Mouse (Mus musculus) left cerebral cortex, adult 11 months (tissue): Measurements from ENCODE around the gene Tas2r144.

Experiments used
- DNase-seq: peaks from one replicate; pipeline ENCODE4 v3.0.0; 2022; ENCODE audit warnings: low spot score

The Tas2r144 gene

GRCm38 (mm10) chr6:42215028-42215427, at the start of gene Tas2r144:
Gene Tas2r144 (plus strand): TSS chr6:42215328.
- DNase-seq = no peak

DNA sequence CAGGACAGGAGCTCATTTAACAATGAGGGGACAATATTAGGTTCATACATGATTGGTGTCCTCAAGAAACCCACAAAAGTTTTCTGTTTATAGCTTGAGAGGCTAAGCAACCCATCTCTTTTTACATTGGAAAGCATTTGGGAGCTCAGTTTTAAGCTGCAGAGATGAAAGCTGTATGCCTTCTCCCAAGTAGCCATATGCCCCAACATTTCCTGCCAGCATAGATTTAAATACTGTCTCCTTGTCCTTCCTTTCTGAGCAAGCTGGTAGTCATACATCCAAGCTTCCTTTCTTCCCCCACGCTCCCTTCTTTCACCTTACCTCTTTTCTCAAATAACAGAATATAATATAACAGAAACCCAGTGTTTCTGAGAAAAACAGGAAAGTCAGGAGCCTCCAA, 32.7 kb upstream of the Tas2r144 start:
- DNase-seq = peak; percentile 45

- DNase-seq = no peak
These were observed 28.9 kb upstream of the Tas2r144 start for GRCm38 (mm10) chr6:42186230-42186629.

- DNase-seq = peak; percentile 61
These were observed 17.4 kb upstream of the Tas2r144 start for GRCm38 (mm10) chr6:42197710-42198109.

DNA sequence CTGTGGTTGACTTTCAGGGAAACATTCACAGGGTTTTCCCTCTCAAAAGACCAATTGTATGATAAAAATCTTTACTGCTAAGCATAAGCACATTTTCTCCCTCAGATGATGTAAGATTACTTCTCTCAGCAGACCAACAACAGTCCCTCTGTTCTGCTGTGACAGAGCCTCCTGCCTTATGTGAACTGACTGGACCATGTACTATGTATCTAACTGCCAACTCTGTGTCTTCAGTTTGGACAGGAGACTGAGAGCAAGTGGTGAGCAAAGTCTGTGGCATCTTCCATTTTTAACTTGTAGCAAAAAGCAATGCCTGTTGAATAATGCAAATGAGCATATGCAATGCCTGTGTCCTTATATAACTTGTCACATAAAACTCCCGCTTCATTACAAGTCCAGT, 15.6 kb upstream of the Tas2r144 start:
- DNase-seq = no peak

DNA sequence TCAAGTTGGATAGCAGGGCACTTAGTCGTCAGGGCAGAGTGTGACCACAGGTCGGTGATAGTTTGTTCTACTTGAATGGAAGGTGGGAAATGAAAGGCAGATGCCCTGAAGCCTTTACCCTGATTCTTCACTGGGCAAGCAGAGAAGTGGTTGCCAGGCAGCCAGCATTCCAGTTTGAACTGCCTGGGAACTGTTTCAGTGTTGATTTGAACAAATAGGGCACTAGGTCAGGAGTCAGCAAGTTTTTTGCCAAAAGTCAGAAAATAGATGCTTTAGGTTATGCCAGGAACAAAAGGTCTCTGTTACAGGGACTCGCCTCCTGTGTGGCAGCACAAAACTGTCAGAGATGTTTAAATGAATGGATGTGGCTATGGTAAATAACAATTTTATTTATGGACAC, 7.2 kb downstream of the Tas2r144 start:
- DNase-seq = no peak

DNA sequence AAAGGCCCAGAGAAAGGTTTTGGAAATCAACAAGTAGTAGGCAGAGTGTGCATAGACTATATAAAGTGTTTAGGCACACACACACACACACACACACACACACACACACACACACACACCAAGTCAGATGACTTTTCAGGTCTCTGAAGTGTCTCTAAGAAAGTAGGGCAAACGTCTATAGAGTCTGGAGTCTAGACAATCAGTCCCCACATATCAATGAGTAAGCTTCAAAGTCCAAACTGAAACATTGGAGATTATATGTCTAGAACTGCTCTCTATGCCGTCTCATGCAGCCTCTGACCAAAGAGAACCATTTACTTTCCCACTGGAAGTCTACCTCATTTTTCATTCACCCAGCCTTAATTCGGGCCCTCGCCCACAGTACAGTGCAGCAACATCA, 9.9 kb downstream of the Tas2r144 start:
- DNase-seq = no peak

GRCm38 (mm10) chr6:42227240-42228101, 12.3 kb downstream of the Tas2r144 start:
- DNase-seq = no peak

DNA sequence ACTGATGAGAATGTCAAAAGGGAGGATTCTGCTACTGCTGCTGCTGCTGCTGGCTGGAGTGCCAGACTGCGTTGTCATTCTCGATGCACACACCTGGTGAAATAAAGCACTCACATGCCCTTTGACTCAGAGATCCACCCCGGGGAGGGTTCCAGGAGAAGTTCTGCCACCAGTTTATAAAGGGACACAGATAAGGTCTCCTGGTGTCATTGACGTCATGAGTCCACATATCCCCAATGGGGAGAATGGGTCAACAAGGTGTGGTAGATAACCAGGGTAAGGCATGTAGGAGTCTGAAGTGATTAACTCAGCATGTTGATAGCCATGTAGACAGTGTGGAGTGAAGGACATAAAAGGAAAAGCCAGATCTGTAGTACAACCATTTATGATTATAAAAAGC, 14.5 kb downstream of the Tas2r144 start:
- DNase-seq = no peak

GRCm38 (mm10) chr6:42231191-42231590, 16.1 kb downstream of the Tas2r144 start:
- DNase-seq = peak; percentile 32

DNA sequence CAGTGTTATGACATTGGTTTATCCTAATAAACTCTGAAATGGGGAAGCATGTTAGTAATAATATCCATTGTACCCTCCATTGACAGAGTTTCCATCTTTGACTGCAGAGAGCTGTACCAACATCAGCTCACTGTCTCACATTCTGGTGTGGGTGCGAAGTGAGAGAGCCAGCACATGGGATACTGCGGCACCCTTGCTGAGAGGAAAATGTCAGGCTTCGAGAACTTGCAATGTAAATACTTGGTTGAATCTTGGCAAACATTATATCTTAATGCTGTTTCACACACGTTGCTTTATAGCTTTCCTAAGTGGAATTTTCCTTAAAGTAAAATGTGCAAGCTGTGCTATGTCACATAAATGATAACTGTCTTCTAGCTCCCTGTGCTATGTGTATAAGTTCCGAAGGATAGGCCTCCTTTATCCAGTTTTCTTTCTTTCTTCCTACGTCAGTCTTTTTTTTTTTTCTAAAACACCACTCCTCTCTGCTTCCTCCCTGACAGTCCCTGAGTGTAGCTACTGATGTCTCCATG, 22.2 kb downstream of the Tas2r144 start:
- DNase-seq = no peak

GRCm38 (mm10) chr6:42241311-42242045, 26.4 kb downstream of the Tas2r144 start:
- no peak for DNase-seq

DNA sequence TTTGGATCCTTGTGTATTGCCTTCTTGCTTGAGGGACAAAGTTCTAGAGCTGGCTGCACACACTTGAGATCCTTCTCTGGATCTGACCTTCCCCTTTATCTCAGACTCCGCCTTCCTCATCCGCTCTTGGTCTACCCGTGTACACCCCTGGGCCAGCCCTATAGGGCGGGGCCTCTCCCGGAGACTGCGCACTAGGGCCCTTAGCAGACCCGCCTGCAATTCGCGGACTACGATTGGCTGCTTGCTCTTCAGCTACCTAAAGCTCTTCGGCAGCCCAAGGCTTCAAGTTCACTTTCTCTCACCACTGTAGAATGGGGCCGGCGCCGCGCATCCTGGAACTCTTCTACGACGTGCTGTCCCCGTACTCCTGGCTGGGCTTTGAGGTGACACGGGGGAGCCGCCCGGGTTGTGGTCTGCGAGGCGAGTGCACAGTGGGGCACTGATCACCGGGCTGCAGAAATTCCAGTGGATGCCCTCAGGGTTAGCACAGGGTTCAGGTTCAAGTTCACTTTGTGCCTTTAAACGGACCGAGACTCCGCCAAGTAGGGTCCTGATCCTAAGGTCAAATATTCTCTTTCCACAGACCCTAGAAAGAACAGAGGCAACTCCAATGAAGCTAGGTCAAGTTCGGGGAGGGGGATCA, 30.7 kb downstream of the Tas2r144 start, which contains the start of gene Gstk1:
TSS of gene Gstk1 (plus strand) at position 225 of the 643 bp plus-strand sequence.
- peak; percentile 57 for DNase-seq

- no peak for DNase-seq
These were observed 32.0 kb downstream of the Tas2r144 start for GRCm38 (mm10) chr6:42247173-42247572.

DNA sequence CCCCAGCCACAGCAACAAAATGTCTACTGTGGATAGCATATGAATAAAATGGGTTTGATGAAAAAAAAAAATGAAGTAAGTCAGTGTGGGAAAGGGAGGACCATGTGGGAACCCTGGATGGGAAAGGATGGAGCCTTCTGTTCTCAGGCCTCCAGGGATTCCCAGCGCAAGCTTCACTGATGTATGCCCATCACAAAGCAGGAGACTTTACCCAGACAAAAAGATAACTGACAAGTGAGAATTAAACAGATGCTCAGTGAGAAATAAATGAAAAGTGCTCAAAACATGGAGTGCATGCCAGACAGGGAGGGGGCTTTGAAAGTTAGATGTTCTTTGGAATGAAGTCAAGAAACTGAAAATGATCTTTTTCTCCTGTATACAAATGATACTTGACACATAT, 32.9 kb downstream of the Tas2r144 start:
- DNase-seq = no peak

GRCm38 (mm10) chr6:42251791-42252190, 36.7 kb downstream of the Tas2r144 start:
- no peak for DNase-seq

- DNase-seq = no peak
These were observed 38.0 kb downstream of the Tas2r144 start for GRCm38 (mm10) chr6:42253103-42253502.

GRCm38 (mm10) chr6:42257303-42257863, 42.3 kb downstream of the Tas2r144 start:
- DNase-seq = no peak

- no peak for DNase-seq
These were observed 45.3 kb downstream of the Tas2r144 start for GRCm38 (mm10) chr6:42260430-42260829.

GRCm38 (mm10) chr6:42261524-42262170, 46.5 kb downstream of the Tas2r144 start, which contains the start of gene Tmem139:
Gene Tmem139 (plus strand): TSS chr6:42261970.
- no peak for DNase-seq

DNA sequence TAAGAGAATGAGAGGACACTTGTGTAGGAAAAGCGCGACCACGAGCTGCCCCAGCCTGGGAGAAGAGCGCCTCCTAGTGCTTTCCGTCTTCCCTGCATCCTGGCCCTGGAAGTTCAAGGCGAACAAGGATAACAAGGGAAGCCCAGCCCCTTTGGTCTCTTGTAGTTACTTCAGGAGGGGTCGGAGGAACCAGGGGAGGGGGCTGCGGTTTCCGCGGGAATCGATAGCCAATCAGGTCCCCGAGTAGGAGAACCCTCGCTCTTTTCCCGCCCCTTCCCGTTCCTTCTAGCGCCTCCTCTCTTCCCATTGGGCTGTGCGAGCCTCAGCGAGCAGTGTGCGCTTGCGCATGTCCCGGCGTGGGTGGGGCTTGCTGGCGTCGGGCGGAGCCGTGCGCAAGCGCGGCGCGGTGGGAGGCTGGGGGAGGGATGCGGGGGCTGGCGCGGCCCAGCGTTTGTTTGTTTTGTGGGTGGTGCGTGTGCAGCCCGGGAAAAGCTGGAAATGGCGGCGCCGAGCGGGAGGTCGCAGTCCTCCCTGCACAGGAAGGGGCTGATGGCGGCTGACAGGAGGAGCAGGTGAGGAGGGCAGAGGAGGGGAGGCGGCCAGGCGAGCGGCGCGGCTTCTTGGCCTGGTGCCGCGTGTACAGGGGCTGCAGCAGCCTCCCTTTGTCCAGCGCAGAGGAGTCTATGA, 49.6 kb downstream of the Tas2r144 start, which contains the start of gene Casp2:
TSS of gene Casp2 (plus strand) at position 360 of the 687 bp plus-strand sequence.
- DNase-seq = peak; percentile 98
